Mouse (Mus musculus): ENCODE measurements around the gene Tgfb1.
"Not testable (repeated sequence)": the region's sequence is repeated elsewhere in the genome, so short reads cannot be mapped to it uniquely, and the experiment has no call there.

The Tgfb1 gene

DNA sequence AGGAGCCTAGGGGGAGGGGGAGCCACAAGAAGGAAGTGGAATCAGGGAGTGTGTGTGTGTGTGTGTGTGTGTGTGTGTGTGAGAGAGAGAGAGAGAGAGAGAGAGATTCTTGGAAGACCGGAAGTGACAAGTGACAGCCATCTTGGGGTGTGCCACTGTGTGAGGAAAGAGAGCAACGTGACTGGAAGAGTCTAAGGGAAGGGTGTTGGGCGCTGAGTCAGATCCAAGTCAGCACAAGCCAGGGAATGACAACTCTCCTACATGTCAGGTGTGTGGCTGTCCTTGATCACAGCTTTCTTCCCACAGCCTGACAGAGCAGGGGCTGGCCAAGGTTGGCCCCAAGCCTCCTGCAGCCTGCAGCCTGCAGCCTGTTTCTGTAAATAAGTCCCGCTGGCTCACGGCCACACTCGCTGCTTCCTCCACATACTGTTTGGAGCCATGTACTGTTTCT is 19.0 kb downstream of the Tgfb1 start:
- DNase-seq (ENCODE audit: low spot score in 2 of 2), result peak in 1 of 2 experiments; percentile 69

- no peak for DNase-seq (ENCODE audit: low spot score in 2 of 2)
These were observed 19.9 kb downstream of the Tgfb1 start for GRCm38 (mm10) chr7:25706578-25707170.

DNA sequence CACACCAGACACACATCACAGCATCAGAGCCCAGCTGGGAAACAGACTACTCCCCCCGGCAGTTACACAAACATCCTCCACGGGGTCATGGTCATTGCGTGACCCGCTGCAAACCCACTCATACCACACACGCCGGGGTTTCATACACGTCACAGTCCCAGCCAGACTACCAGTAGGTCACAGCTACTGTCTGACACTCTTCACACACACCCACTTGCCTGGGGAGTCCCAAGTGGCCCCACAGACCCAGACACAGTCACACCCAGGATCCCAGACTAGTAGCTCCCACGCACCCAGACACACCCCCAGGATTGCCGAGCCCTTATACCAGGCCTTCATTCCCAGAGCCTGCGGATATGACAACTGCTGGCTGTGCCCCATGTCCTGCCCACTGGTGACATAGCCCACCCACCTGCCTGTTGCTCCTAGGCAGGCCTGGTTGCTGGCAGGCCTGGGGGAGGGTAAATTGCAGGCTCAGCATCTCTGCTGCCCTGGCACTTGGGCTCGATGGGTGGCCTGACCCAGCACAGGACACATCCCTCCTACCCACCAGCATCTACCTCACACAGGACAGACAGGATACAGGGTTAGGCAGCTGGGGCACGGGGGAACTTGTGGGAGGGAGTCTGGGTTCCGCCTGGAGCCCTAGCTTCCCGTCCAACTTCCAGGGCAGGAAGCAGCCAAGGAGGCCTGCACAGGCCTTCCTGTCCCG is 20.9 kb downstream of the Tgfb1 start:
- no peak for DNase-seq (ENCODE audit: low spot score in 2 of 2)

GRCm38 (mm10) chr7:25709961-25710360 is 23.2 kb downstream of the Tgfb1 start:
- DNase-seq (ENCODE audit: low spot score in 2 of 2), result peak in 1 of 2 experiments; percentile 41

- peak in 1 of 2 experiments; percentile 66 for DNase-seq (ENCODE audit: low spot score in 2 of 2)
These were observed 23.8 kb downstream of the Tgfb1 start for GRCm38 (mm10) chr7:25710519-25711130.

- no peak for DNase-seq (ENCODE audit: low spot score in 2 of 2)
These were observed 24.4 kb downstream of the Tgfb1 start for GRCm38 (mm10) chr7:25711165-25711564.

DNA sequence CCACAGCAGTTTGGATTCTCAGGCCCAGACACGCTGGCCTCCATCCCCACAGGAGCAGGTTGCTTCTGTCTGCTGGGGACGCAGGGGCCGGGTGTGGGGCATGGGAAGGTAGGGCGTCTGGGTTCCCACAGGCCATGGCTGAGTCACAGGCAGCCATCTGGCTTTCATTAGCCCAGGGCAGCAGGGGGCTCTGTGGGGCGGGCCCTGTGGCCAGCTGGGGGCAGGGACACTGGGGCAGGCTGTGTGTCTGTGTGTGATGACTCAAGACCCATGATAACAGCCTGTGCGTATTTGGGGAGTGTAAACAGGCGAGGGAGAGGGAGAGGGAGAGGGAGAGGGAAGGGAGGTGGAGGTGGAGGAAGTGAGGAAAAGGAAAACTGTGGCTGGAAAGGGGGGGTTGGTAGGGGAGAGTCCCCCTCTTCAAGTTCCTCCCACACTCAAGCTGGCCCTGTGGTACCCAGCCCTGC is 25.0 kb downstream of the Tgfb1 start:
- peak in 1 of 2 experiments; percentile 51 for DNase-seq (ENCODE audit: low spot score in 2 of 2)

GRCm38 (mm10) chr7:25712801-25713200 is 26.0 kb downstream of the Tgfb1 start:
- DNase-seq (ENCODE audit: low spot score in 2 of 2), result no peak

GRCm38 (mm10) chr7:25714581-25714980 is 27.8 kb downstream of the Tgfb1 start:
- no peak for DNase-seq (ENCODE audit: low spot score in 2 of 2)

DNA sequence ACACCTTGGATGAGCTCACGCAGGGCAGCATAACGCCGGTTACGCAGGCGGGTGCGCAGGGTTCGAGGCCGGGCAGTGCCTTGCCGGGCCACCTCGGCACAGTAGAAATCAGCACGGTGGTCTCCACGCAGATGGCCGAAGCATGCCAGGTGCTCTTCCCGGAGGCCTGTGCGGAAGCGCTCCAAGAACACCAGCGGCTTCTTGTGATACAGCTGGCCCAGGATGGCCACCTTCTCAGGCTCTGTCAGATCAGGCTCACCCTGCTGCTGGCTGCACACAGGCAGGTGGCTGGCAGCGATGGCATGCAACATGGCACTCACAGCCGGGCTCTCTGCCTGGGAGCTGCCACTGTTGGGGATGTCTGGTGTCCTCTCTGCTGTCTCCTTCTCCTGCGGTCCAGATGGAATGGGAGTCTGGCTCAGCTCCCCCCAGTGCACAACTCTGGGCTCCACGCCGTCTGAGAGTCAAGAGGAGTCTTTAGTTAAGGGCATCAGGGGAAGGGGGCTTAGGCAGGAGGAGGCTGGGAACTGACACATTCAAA is 29.0 kb downstream of the Tgfb1 start:
- DNase-seq (ENCODE audit: low spot score in 2 of 2), result no peak

DNA sequence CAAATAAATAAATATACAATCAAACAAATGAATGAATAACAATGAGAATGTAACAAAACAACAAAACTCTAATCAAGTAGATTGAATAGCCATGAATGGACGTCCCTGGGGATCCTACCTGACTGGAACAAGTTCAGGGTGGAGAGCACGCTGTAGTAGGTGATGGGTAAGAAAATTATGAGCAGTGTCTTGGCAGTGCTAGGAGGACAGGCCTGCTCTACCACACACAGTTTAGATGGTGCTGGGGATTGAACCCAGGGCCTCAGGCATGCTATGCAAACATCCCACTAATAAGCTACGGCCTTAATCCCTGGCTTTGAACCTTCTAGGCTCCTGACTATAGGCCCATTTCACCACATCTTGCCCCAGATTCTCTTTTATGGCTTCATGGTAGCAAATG is 30.7 kb downstream of the Tgfb1 start:
- DNase-seq (ENCODE audit: low spot score in 2 of 2), result no peak

DNA sequence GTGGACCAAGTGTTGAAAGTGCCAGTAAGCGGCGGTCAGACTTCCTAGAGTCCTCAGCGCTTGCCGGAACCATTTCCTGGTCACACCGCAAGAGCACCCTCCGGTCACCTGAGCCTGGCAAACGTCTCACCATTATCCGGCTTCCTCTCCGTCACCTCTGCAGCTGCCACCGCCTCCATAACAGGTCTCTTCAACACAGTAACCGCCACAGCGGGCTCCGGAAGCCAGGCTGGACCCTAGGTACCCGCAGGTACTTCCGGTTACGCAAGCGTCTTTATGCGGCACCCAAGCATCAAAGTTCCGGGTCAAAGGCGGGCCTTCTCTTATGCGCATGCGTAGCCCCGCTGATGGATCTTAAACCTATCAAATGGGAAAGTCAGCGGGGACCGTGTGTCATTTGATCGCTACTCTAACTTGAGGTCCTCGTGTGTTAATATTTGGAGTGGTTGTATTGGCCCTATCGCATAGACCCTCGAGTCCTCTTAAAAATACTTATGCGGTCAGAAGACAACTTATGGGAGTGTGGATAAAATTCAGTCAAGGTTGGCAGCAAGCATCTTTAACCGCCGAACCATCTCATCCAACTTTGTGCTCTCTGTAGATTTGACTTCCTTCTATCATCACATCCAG is 32.1 kb downstream of the Tgfb1 start, which contains the start of gene Ccdc97:
TSS of gene Ccdc97 (minus strand) at position 301 of the 630 bp plus-strand sequence.
- peak; percentile 90 to 96 for DNase-seq (ENCODE audit: low spot score in 2 of 2)

DNA sequence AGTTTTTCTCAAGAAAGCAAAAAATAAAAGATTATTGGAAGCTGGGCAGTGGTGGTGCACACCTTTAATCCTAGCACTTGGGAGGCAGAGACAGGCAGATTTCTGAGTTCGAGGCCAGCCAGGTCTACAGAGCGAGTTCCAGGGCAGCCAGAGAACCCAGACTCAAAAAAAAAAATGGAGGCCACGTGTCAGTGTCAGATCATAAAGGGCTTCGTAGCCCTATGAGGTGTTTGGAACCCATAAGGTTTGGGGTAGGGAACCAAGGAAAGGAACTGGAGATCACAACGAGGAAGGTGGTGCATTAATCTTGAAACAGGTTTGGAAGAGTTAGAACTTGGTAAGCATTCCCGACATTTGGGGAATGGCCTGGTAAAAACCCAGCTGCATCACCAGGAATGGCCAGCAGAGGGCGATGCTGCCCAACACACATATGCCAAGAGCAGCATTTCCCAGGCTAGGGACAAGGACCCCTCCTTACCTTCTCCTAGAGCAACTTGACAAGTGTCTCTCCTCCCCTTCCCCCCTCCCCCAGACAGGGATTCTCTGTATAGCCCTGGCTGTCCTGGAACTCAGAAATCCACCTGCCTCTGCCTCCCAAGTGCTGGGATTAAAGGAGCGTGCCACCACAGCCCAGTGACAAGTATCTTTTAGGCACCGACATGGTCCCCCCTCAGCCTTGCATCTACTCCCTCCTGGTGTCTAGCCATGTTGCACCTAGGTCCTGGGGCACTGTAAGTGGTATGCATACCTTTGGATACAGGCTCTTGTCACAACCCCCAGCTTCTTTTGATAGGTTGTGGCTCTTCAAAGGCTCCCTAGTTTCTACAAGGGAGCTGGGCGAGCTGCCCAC is 33.2 kb downstream of the Tgfb1 start:
- peak in 1 of 2 experiments; percentile 84 for DNase-seq (ENCODE audit: low spot score in 2 of 2)

DNA sequence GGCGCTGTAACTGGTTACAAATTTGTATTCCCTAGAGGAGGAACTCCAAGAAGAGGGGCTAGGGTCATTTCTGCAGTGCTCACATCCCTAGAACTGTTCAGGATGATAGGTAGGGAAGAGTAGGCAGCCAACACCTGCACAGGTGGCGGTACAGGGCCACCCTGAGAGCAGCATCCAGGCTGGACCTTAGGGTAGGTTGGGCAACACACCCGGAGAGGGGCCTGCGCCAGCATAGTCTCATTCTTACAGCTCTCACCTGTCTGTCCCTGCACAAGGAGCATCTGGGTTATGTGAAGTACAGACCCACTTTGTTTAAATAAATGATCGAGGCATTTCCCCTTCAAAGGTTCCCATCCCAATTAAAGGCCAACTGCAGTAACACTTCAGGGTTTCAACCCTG is 34.0 kb downstream of the Tgfb1 start:
- DNase-seq (ENCODE audit: low spot score in 2 of 2), result no peak

DNA sequence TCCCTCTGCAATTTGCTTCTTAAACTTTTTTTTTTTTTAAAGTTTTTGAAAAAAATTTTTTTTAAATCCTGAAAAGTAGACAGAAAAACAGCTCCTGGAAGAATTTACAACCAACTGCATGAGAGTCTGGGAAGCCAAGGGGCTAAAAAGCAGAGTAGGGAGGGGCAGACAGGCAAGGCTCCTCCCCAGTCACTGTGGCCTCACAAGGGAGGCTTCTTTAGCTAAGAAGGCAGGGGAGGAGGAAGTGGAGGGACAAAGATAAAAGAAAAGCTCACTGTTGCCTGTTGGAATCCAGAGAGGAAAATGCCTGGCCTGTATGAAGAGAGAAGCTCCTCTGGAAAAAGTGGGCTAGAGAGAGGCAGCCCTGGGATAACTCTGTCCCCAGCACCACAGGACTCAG is 35.0 kb downstream of the Tgfb1 start:
- DNase-seq (ENCODE audit: low spot score in 2 of 2), result not testable (repeated sequence)

DNA sequence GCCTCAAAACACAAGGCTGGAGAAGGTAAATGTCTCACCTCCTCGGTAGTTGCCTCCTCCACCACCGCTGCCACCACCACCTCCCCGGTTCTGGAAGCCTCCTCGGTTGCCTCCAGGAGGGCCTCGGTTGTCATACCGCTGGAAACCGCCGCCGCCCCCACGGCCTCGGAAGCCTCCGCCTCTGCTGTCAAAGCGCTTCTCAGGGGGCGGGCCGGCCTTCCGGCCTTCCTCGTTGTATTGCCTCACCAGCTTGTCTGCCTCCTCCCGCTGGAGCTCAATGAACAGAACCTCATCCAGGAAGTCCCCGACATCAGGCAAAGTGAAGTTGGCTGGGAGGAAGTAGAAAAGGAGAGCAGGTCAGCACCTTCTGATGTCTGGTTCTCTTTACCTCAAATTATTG is 39.1 kb downstream of the Tgfb1 start:
- no peak for DNase-seq (ENCODE audit: low spot score in 2 of 2)

DNA sequence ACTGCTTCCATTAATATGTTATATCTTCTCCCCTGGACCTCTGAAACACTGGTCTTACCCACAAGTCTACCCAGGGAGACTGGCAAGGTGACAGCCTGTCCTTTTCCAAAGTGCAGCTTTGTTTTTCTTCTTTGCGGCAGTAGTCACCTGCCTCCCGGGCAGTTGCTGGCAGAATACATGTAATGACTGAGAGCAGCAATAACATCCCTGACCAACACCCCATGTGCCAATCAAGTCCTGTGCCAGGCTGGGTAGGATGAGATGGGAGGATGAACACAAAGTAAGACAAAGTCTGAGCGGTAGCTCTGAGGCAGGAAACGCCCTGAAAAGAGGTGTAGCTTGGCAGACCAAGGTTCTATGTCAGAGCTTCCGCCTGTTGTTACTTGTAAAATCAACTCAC is 41.0 kb downstream of the Tgfb1 start:
- DNase-seq (ENCODE audit: low spot score in 2 of 2), result no peak

- no peak for DNase-seq (ENCODE audit: low spot score in 2 of 2)
These were observed 42.6 kb downstream of the Tgfb1 start for GRCm38 (mm10) chr7:25729396-25729795.

DNA sequence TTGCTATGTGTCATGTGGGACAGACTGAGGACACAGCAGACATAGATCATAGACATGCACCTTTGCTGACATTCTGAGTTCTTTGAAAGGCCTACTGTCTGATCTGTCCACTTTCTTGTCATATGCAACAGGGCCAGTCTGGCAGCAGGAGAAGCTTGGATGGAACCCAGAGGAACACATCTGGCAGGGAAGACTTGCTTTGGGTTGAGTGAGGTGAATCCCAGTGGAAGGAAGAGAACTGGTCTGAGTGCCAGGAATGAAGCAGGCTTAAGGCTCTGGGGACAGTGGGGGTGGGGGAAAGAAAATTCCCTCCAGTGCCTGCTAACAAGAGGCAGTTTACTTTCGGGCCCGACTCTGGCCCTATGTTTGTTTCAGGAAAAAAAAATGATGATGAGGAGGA is 43.1 kb downstream of the Tgfb1 start:
- no peak for DNase-seq (ENCODE audit: low spot score in 2 of 2)

DNA sequence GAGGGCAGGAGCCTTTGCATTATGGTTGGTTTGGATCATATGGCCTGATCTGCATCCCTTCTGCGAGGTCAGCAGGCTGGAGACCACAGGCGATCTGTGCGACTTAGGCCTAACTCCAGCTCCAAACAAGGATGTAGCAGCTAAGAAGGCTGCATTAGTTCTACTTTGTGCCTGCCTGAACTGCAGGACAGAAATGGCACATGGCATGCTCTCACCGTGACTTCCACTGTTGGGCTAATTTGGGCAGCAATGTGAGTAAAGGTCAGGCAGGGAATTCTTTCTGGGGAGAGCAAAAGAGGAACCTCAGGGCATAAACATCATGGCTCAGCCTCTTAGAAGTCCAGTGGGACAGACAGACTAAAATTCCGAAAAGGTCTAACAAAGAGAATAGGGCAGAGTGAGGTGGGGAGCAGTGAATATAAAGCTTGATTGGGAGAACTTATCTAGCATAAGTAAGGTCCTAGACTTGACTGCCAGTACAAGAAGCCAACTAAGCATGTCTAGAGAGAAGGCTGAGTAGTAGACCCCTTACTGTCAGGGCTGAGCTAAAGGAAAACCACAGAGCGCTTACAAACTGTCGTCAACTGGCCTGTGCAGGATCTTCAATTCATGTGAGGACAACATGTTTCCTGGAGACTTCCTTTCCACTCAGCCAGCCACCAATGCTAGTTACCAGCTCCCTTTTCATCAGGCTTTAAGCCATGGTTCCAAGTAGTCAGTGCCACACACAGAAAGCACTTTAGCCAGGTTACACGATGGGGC is 44.7 kb downstream of the Tgfb1 start:
- DNase-seq (ENCODE audit: low spot score in 2 of 2), result no peak

All from left cerebral cortex, adult 9 months (tissue).